Mouse (Mus musculus) liver (tissue): ENCODE results near the gene Tmem86b.
A peak's percentile ranks its signal among the peaks of the same experiment; 100 is the strongest.
"Not testable (repeated sequence)": the region's sequence is repeated elsewhere in the genome, so short reads cannot be mapped to it uniquely, and the experiment has no call there.

Source experiments
- DNase-seq: peaks from one replicate; pipeline ENCODE4 v3.0.0-alpha.2; 2020; ENCODE audit warnings: mixed read lengths

Gene Tmem86b

GRCm38 (mm10) chr7:4647291-4647690, 16.1 kb upstream of the Tmem86b start:
- no peak for DNase-seq

DNA sequence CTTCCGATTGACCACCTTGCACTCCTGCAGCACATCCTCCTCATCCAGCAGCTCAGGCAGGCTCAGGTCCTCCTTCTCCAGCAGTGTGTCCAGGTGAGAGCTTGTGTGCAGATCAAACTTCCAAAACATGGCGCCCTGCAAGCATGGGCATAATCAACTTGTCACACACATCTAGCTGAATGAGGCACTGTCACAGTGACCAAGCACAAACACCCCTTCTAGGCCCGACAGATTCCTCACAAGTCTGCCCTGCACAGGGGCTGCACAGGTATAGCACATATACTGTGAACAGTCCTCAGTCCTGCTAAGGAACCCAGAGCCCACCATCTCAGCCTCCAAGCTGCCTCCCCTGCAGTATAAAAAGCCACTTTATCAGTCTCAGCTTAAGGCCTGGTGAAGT, 15.6 kb upstream of the Tmem86b start:
- DNase-seq, result no peak

DNA sequence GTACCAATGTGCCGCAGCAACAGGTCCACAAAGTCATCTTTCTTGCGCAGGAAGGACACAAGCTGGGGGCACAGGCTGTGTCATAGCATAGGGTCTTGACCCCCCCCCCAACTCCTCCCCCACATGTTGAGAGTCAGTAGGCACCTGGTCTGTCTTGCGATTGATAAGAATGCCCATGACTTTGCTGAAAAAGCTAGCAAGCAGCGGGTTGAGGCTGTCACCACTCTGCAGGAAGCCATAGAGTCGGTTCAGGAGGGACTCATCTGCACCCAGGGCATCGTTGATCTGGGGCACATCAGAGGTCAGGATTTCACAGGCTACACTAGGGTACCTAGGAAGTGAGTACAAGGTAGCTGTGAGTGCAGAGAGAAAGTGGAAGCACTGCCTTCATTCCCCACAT, 12.0 kb upstream of the Tmem86b start:
- no peak for DNase-seq

DNA sequence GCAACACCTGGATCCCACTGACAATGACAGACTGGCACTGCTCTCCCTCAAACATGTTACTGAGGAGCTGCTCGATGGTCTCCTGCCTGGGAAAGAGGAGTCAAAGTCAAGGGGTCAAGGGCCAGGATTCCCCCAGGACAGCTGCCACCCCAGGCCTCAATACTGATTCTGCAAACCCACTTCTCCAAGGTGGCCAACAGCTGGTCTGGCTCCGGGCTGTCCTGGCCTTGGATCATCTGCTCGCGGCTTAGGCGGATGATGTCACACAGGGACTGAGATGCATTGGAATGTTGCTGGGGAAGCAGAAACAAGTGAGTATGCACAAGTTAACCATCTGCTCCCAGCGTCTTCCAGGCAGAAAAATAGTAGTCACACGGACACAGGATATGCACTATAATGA, 10.7 kb upstream of the Tmem86b start:
- DNase-seq, result no peak

DNA sequence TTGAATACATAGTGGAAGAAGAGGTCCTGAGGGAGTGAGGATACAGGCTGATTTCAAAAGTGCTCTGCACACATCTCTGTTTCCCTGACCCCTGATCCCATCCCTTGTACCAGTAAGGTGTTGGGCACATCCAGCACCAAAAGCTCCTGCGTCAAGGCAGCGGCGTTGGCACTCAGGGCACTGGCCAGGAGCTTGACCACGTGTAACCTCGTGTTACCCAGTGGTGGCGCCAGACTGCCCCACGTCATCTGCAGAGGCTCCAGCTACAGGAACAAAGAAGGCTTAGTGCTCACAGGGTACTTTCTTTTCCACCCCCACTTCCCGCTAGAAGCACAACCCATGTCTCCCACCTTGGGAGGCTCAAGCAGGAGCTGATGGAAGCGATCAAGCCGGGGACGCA, 9.9 kb upstream of the Tmem86b start:
- no peak for DNase-seq

DNA sequence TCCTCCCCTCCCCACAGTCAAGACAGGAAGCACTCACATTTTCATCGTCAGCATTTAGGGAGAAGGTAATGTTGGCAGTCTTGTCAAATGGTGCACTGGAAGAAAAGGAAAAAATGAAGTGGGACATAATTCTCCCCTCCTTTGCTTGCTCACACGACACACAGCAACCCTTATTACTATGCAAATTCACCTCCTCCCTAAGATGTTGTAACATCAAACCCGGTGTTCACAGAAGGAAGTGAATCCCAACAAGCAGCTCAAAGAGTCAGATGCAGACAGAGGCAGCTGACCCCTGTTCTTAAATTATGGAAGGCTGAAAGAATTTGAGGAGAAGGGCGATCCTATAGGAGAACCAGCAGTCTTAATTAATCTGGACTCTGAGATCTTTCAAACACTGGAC, 5.0 kb upstream of the Tmem86b start:
- DNase-seq, result no peak

- DNase-seq, result peak; percentile 90
Observed at GRCm38 (mm10) chr7:4630198-4630597, 1.0 kb downstream of the Tmem86b start.

- DNase-seq, result peak; percentile 67
Observed at GRCm38 (mm10) chr7:4629586-4629985, 1.6 kb downstream of the Tmem86b start.

GRCm38 (mm10) chr7:4625928-4626327, 5.3 kb downstream of the Tmem86b start:
- DNase-seq, result no peak

DNA sequence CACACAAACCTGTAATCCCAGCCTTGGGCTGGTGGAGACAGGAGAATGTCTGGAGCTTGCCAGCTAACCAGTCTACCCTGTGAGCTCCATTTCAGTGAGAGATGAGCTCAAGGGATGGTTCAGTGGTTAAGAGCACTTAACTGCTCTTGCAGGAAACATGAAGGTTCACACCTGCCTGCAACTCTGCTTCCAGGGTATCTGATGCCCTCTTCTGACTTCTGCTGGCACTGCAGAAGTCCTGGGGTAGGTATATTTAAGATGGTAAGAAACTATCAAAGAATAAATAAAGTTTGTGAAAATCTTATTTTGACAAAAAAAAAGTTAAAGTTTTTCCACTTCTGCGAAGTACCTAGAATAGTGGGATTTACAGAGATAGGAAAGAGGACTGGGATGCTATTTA, 6.9 kb downstream of the Tmem86b start:
- DNase-seq, result no peak

- peak; percentile 78 for DNase-seq
Observed at GRCm38 (mm10) chr7:4623544-4624189, 7.6 kb downstream of the Tmem86b start.

DNA sequence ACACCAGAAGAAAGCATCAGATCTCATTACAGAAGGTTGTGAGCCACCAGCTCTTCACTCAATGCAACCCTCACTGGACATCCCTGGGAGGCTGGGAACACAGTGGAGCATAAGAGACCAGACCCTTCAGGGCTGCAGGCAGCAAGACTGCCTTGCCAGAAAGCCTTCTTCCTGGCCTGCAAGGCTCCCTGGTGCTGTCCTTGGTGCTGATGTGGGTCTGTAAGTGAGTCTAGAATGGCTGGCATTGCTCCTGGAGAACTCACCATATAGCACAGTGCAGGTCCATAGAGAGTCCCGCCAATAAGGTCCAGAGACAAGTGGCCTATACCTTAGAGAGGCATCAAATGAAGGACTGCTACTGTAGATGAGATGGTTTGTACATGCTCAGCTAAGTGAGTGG, 11.2 kb downstream of the Tmem86b start:
- peak; percentile 75 for DNase-seq

- DNase-seq, result peak; percentile 52
Observed at GRCm38 (mm10) chr7:4613740-4614403, 17.4 kb downstream of the Tmem86b start.

DNA sequence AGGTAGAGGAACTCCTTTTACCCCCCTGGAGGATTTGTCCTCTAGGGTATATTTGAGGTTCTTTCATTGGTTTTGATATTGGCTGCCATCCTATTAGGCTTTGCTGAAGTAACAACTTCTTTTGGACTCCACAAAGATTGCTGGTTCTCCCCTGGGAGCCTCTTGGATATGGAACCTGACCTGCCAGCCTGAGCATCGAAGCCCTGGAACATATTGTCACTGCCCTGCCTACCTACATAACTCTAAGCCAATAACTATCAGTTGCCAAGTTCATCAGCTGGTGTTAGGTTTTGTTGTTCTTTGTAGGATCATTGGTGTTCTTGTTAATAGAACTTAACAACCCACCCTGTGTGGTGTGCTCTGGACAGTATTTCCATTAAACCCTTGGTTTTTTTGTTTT, 18.3 kb downstream of the Tmem86b start:
- DNase-seq, result no peak

DNA sequence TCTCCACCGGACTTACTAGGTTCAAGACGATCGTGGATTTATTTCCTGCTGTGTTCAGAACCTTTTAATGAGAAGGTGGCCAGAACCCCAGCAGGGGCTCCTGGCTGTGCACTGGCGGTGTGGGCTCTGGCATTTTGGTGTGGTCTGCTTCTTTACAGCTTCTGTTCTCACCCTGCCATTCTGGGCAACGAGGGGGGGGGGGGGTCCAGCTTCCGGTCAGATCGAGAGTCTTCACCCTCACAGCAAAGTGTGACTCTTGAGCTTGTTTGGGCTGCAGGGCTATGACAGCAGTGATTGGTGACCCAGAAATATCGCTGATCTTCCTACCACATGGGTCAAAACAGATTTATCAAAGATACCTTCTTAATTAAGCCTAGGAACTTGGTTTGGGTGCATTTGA, 18.8 kb downstream of the Tmem86b start:
- no peak for DNase-seq

DNA sequence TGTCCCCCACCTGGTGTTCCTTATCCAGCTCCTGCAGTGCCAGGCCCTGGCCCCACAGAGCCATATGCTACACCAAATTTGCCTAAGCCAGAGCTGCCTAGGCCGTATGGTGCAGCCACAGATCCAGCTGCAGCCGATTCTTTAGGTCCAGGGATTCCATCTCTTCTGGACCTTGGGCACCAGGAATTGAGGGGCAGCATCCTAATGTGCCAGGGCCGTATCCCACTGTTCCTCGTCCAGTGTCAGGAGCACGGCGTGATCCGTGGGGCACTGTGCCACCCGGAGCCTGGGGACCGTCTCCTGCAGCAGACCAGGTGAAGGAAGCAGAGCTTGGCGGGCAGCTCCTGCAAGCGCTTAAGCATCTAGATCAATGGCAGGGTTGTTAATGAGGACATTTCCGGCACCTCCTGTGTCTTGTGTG, 19.3 kb downstream of the Tmem86b start:
- no peak for DNase-seq

DNA sequence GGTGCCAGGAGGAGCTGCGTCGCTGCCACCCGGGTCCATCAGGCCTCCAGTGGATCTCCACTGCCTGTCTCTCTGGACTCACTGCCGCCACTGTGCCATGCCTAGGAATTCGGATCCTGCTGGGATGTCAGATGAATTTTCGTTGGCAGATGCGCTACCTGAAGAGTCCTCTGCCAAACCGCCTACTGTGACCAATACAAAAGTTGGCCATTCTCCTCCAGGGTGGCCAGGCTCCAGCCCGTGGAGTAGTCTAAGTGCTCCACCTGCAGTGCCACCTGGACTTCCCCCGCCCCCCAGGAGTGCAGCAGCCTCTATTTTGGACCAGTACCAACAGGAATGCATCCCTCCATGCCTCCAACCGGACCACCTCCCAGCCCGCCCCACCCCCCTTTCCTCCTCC, 19.7 kb downstream of the Tmem86b start:
- DNase-seq, result no peak

DNA sequence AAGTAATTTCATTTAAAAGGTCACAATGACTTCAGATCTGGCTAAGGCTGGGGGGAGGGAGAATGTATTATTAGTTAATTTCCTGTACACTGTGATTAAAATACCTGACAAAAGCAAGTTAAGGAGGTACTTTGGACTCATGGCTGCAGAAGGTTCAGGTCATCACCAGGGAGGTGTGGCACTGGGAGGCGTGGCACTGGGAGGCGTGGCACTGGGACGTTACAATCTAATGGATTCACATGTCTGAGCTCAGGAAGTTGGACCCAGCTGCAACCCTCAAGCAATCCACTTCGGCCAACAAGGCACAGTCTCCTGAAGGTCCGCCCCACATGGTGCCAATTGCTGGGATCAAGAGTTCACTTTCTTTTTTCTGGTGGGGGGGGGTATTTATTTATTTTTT, 23.2 kb downstream of the Tmem86b start:
- peak; percentile 60 for DNase-seq

DNA sequence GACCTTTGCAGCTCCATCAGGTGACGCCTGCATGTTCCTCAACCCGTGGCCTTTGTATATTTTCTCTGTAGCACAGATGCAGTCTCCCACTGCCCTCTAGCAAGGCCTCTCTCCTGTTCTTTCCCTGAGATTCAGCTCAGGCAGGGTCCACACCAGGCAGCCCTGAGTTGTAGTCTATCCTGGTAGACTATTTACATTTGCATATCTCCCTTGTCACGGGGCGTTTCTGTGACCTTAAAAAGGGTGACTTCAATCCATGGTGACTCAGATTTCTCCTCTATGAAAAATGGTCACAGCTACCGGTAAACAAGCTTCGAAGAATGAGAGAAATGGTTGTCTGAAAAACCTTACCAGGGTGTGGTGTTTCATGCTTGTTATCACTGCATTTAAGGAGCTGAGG, 27.3 kb downstream of the Tmem86b start, which contains the start of gene Ptprh:
Gene Ptprh, minus strand, starts transcription at position 169 of the 400 bp plus-strand sequence.
- no peak for DNase-seq

DNA sequence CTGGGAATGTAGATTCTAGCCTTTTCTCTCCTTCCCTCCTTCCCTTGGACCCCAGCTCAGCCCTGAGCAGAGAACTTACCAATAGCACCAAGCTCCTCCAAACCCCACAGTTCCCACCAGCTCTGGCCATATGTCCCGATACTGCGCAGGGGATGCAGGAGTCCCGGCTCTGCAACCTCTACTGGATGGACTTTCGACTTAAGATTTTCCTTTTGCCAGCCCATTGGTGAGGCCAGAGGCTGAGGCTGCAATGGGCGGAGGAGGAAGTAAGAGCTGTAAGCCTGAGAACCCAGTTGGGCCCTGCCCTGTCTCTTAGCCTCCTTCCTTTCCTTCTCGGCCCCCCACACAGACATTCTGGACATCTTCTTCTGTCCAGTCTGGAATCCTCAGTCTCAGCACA, 28.3 kb downstream of the Tmem86b start:
- DNase-seq, result no peak

GRCm38 (mm10) chr7:4597046-4597445, 34.2 kb downstream of the Tmem86b start:
- not testable (repeated sequence) for DNase-seq

- not testable (repeated sequence) for DNase-seq
Observed at GRCm38 (mm10) chr7:4581481-4581880, 49.7 kb downstream of the Tmem86b start.
